Mouse (Mus musculus) heart, embryonic 14.5 days (tissue): ENCODE measurements around the gene Rap1gds1. TPM values are rescaled to one million over a fixed set of nuclear protein-coding genes. Genes with fewer than 3 reads are reported as not detected.

Experiments
- ATAC-seq: fragments of 200-750 bp; cut with Nextera tagmentation; 2 replicates; pipeline ENCODE4 v1.8.0; 2017; ENCODE audit warnings: low read depth, moderate TSS enrichment; ENCODE audit not compliant: insufficient number of reproducible peaks, insufficient read depth, low FRiP score
- H3K27ac ChIP-seq, 2 experiments: fragments of 200-500 bp in 1 of 2; fragments of 300-500 bp in 1 of 2; sonication (generic) in 1 of 2; replicated peaks in 1 of 2; 2 replicates each; pipeline ENCODE4 v1.5.1; 2012 to 2014; ENCODE audit warnings: low read depth in 2 of 2, low read length in 2 of 2, control low read depth in 1 of 2, mild to moderate bottlenecking in 1 of 2, mixed read lengths in 1 of 2; ENCODE audit not compliant: control insufficient read depth in 1 of 2, insufficient read depth in 1 of 2
- H3K27me3 ChIP-seq: fragments of 300-500 bp; sonication (generic); 2 replicates; pipeline ENCODE4 v1.6.1; 2014; ENCODE audit warnings: mild to moderate bottlenecking, low read length, control low read depth; ENCODE audit not compliant: control insufficient read depth, insufficient read depth
- H3K36me3 ChIP-seq: fragments of 300-500 bp; sonication (generic); 2 replicates; pipeline ENCODE4 v1.6.1; 2014; ENCODE audit warnings: mild to moderate bottlenecking, control low read depth, low read length, mixed read lengths; ENCODE audit not compliant: control insufficient read depth, insufficient read depth
- H3K4me1 ChIP-seq, 2 experiments: fragments of 200-500 bp in 1 of 2; fragments of 300-500 bp in 1 of 2; sonication (generic) in 1 of 2; 2 replicates each; pipeline ENCODE4 v1.6.1; 2012 to 2014; ENCODE audit warnings: low read length in 2 of 2, control low read depth in 1 of 2, mixed read lengths in 1 of 2; ENCODE audit not compliant: control insufficient read depth in 2 of 2, insufficient read depth in 2 of 2
- H3K4me2 ChIP-seq: fragments of 300-500 bp; sonication (generic); 2 replicates; pipeline ENCODE4 v1.6.1; 2014; ENCODE audit warnings: mild to moderate bottlenecking, low read length
- H3K4me3 ChIP-seq, 2 experiments: fragments of 200-500 bp in 1 of 2; fragments of 300-500 bp in 1 of 2; sonication (generic) in 1 of 2; 2 replicates each; pipeline ENCODE4 v1.5.1; 2012 to 2014; ENCODE audit warnings: low read length in 2 of 2, mild to moderate bottlenecking in 2 of 2, control low read depth in 1 of 2, low read depth in 1 of 2, moderate library complexity in 1 of 2; ENCODE audit not compliant: control insufficient read depth in 1 of 2, insufficient read depth in 1 of 2
- H3K9ac ChIP-seq: fragments of 300-500 bp; sonication (generic); 2 replicates; pipeline ENCODE4 v1.6.1; 2014; ENCODE audit warnings: mild to moderate bottlenecking, low read length
- H3K9me3 ChIP-seq: fragments of 300-500 bp; sonication (generic); 2 replicates; pipeline ENCODE4 v1.6.1; 2016; ENCODE audit warnings: low read length, control low read depth; ENCODE audit not compliant: control insufficient read depth
- WGBS: fragments of 180-500 bp; shearing (Covaris S2); extraction: QIAGEN DNeasy Blood & Tissue Kit; methylation state at CpG from one replicate; pipeline ENCODE4 v1.1.7; 2014; 5-methylcytosine and 5-hydroxymethylcytosine counted together
- polyA plus RNA-seq: library from polyadenylated mRNA; unstranded; fragments of >200 nt; fragmentation: Nextera tagmentation; extraction: Ambion mirVana; gene quantifications from 2 replicates; pipeline ENCODE4 v1.2.1, GENCODE M21; 2014

Rap1gds1 gene
- polyA plus RNA-seq, 1 experiment from 2014 or later: 52.9 TPM

GRCm38 (mm10) chr3:139012352-139012751 is 62.6 kb downstream of the Rap1gds1 start:
- ATAC-seq: no peak
- Histone ChIP-seq H3K4me2 (no peak overlapping the region), H3K9me3 (no peaks in the 10 kb centered on the region), H3K36me3 (peaks cover 14% of the 10 kb centered on the region), H3K4me1 (no peaks in the 10 kb centered on the region), H3K27ac (no peak overlapping the region), H3K9ac (no peak overlapping the region), H3K27me3 (no peaks in the 10 kb centered on the region), H3K4me3 (no peak overlapping the region)
- 81% methylated on average over 9 of the region's 9 CpGs for WGBS

DNA sequence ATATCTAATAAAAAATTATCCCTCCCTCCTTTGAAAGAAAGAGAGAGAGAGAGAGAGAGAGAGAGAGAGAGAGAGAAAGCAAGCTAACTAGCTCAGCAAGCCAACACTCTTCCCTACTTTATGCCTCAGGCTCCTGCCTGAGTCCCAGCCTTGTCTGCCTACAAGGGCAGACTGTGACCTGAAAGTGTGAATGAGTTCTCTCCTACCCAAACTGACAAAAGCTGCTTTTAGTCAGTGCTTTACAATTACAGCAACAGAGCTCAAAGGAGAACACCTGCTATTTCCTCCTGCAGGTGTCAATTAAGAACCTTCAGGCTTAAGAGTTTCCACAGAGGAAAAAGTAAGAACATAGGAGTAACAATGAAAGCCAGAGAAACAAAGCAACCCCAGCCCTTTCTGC is 69.3 kb downstream of the Rap1gds1 start:
- no peak overlapping the region for H3K27ac ChIP-seq
- no peak overlapping the region for H3K9ac ChIP-seq
- no peak overlapping the region for H3K4me2 ChIP-seq
- H3K9me3 ChIP-seq: no peaks in the 10 kb centered on the region
- no peak overlapping the region for H3K4me3 ChIP-seq
- no peak for ATAC-seq
- 0 out of 2 replicates have a peak, but pooled peaks cover 7% of the 10 kb centered on the region for H3K36me3 ChIP-seq
- no peaks in the 10 kb centered on the region for H3K27me3 ChIP-seq
- no peaks in the 10 kb centered on the region for H3K4me1 ChIP-seq

GRCm38 (mm10) chr3:139002774-139003173 is 72.2 kb downstream of the Rap1gds1 start:
- WGBS: 87% methylated on average over 6 of the region's 6 CpGs
- H3K9me3 ChIP-seq: no peaks in the 10 kb centered on the region
- ATAC-seq: no peak
- H3K36me3 ChIP-seq: 0 out of 2 replicates have a peak, but pooled peaks cover 7% of the 10 kb centered on the region
- no peaks in the 10 kb centered on the region for H3K27me3 ChIP-seq
- no peaks in the 10 kb centered on the region for H3K4me1 ChIP-seq
- H3K4me3 ChIP-seq: no peak overlapping the region
- H3K4me2 ChIP-seq: no peak overlapping the region
- H3K9ac ChIP-seq: no peak overlapping the region
- H3K27ac ChIP-seq: no peak overlapping the region

DNA sequence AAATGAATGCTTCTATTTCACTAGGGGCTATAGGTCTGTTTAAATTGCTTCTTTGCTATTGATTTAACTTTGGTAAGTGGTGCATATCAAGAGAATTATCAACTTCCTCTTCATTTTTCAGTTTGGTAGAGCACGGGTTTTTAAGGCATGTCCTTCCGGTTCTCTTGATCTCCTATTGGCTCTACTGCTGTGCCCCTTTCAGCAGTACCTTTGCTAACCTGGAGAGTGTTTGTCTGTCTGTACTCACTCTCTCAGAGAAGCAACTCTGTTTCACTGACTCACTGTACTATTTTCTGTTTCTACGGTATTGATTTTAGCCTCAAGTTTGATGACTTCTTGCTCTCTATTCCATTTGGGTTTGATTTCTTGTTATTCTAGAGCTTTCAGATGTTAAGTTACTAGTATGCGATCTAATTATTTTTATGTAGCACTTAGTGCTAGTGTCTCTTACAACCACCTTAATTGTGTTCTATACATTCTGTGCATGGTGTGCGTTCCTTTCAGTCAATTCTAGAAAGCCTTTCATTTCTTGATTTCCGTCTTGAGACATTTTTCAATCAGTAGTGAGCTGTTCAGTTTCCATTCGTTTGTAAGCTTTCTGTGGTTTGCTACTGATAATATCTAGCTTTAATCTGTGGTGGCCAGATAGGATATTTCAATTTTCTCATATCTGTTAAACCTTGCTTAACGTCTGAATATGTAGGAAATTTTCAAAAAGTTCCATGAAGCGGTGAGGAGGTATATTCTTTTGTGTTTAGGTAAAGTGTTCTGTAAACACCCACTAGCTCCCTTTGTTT is 74.7 kb downstream of the Rap1gds1 start:
- 0 out of 2 replicates have a peak, but pooled peaks cover 5% of the 10 kb centered on the region for H3K9me3 ChIP-seq
- ATAC-seq: no peak
- no peak overlapping the region for H3K9ac ChIP-seq
- H3K4me3 ChIP-seq: no peak overlapping the region
- WGBS: 87% methylated on average over 9 of the region's 9 CpGs
- no peak overlapping the region for H3K4me2 ChIP-seq
- peaks cover 10% of the 10 kb centered on the region; the same call in 1 of the 2 replicates for H3K36me3 ChIP-seq
- H3K4me1 ChIP-seq: no peaks in the 10 kb centered on the region
- no peak overlapping the region for H3K27ac ChIP-seq
- no peaks in the 10 kb centered on the region for H3K27me3 ChIP-seq

GRCm38 (mm10) chr3:138993473-138993872 is 81.5 kb downstream of the Rap1gds1 start:
- H3K9me3 ChIP-seq: 0 out of 2 replicates have a peak, but pooled peaks cover 5% of the 10 kb centered on the region
- H3K36me3 ChIP-seq: peaks cover 3% of the 10 kb centered on the region; the same call in 1 of the 2 replicates
- no peak overlapping the region for H3K4me2 ChIP-seq
- H3K27me3 ChIP-seq: no peaks in the 10 kb centered on the region
- H3K4me3 ChIP-seq: no peak overlapping the region
- H3K4me1 ChIP-seq: peaks cover 0 to 6% of the 10 kb centered on the region in 2 experiments; a peak in 2 of 4 replicates
- no peak overlapping the region; a peak in 1 of 4 replicates for H3K27ac ChIP-seq
- 39% methylated on average over 5 of the region's 5 CpGs for WGBS
- no peak for ATAC-seq
- no peak overlapping the region for H3K9ac ChIP-seq

DNA sequence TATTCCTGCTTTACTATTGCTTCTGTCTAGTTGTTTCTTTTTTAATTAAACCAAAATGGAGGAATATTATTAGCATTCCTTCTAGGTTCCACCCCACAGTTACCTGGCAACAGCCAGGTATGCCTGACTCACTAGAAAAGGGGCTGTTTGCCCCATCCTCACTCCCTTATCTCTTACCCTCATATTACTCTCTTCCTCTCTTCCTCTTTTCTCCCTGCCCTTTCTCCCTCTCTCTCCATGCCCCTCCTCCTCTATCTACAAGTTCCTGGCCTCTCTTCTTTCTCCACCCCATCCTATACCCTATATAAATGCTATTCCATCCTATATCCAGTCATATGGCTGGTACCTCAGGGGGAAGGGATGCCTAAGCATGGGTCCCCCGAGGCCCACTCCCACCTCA is 83.6 kb downstream of the Rap1gds1 start:
- Histone ChIP-seq H3K9me3 (0 out of 2 replicates have a peak, but pooled peaks cover 6% of the 10 kb centered on the region), H3K4me3 (no peak overlapping the region), H3K27me3 (no peaks in the 10 kb centered on the region), H3K4me2 (no peak overlapping the region), H3K36me3 (peaks cover 1% of the 10 kb centered on the region; the same call in 1 of the 2 replicates), H3K27ac (no peak overlapping the region), H3K9ac (no peak overlapping the region), H3K4me1 (peaks cover 0 to 6% of the 10 kb centered on the region in 2 experiments; a peak in 2 of 4 replicates)
- WGBS: 90% methylated on average over 1 of the region's 1 CpGs
- no peak for ATAC-seq

DNA sequence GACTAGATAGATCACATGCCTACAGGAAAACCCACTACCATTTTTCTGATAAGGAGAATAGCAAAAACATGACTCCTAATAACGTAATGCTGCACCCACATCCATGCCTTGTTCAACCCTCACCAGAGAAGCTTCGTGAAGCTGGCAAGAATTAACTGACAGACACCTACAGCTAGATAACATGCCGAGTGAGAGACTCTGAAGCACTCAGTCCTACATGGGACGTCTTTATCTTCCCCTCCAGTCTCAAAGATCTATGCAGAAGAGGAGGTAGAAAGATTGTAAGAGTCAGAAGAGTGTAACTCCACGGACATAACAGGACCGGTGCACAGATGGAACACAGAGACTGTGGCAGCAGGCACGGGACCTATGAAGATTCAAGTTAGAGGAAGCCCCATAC is 85.9 kb downstream of the Rap1gds1 start:
- H3K4me3 ChIP-seq: no peak overlapping the region
- H3K9ac ChIP-seq: no peak overlapping the region
- WGBS: 57% methylated on average over 7 of the region's 7 CpGs
- no peak overlapping the region for H3K4me2 ChIP-seq
- 0 out of 2 replicates have a peak, but pooled peaks cover 5% of the 10 kb centered on the region for H3K9me3 ChIP-seq
- no peak for ATAC-seq
- H3K27ac ChIP-seq: no peak overlapping the region
- H3K4me1 ChIP-seq: peaks cover 0 to 6% of the 10 kb centered on the region in 2 experiments; a peak in 2 of 4 replicates
- H3K27me3 ChIP-seq: no peaks in the 10 kb centered on the region
- no peaks in the 10 kb centered on the region for H3K36me3 ChIP-seq
